Mouse (Mus musculus): ENCODE results near the gene Aff4. TPM values are rescaled to one million over a fixed set of nuclear protein-coding genes. Genes with fewer than 3 reads are reported as not detected.
A peak's percentile ranks its signal among the peaks of the same experiment; 100 is the strongest.
"Not testable (repeated sequence)": the region's sequence is repeated elsewhere in the genome, so short reads cannot be mapped to it uniquely, and the experiment has no call there.

Aff4 gene
- polyA plus RNA-seq, 1 experiment = 38.6 TPM

DNA sequence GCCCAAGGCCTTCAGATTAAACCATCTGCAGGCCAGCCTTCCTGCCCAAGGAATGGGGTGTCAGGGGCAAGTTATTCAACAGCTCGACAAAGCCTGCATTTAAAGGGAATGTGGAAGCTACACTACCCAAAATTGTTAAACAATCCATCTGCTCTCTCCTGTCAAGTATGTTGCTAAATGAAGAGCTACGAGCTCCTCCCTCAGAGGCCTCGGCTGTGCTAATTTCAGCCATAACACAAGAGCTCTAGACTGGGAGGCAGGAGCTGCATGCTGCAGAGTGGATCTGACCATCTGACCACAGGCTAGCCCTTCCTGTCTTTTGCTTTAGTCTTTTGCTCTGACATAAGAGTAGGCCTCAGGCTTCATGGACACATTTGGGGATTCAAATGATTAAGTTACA lies 74.6 kb downstream of the Aff4 start:
- no peak overlapping the region for H3K4me3 ChIP-seq (ENCODE audit: insufficient read depth, low read length)
- TF ChIP-seq CTCF (IDR thresholded peaks at IDR 0.05; ENCODE audit: extremely low read depth, insufficient read depth, low read length) (no peak), POLR2A (IDR thresholded peaks at IDR 0.05; ENCODE audit: extremely low read depth, insufficient read depth, low read length) (0 out of 2 replicates have a peak, but pooled peaks have one; percentile 8)
- H3K4me1 ChIP-seq (ENCODE audit: control insufficient read depth, insufficient read depth, low read length) = peaks cover 2% of the 10 kb centered on the region; the same call in 1 of the 2 replicates
- no peak overlapping the region for H3K27ac ChIP-seq (ENCODE audit: insufficient read depth, low read length)

DNA sequence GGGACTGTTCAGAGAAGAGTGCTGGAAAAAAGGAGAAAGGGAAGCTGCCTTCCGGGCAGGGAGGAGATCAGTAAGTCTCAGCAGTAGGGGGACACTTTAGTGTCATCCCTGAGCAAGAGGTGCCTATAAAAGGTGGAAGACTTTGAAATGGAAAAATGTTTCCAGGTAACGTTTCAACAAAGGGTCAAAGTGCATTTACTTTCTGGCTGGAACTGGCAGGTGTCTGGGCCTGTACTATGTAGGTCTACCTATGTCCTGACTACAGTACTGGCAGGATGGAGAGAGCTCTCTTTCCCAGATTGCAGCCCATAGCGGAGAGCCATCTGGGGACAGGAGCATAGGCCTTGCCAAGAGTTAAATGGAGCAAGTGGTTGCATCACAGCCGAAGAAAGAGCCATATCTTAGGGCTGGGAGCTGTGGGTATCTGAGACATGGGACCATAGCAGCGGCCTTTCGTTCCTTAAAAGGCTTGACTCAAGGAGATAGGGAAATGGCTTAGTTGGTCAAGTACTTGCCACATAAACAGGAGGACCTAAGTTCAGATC lies 75.2 kb downstream of the Aff4 start:
- TF ChIP-seq POLR2A (IDR thresholded peaks at IDR 0.05; ENCODE audit: extremely low read depth, insufficient read depth, low read length) = no peak
- peaks cover 2% of the 10 kb centered on the region; the same call in 1 of the 2 replicates for H3K4me1 ChIP-seq (ENCODE audit: control insufficient read depth, insufficient read depth, low read length)
- no peak overlapping the region for H3K27ac ChIP-seq (ENCODE audit: insufficient read depth, low read length)
- no peak overlapping the region for H3K4me3 ChIP-seq (ENCODE audit: insufficient read depth, low read length)

DNA sequence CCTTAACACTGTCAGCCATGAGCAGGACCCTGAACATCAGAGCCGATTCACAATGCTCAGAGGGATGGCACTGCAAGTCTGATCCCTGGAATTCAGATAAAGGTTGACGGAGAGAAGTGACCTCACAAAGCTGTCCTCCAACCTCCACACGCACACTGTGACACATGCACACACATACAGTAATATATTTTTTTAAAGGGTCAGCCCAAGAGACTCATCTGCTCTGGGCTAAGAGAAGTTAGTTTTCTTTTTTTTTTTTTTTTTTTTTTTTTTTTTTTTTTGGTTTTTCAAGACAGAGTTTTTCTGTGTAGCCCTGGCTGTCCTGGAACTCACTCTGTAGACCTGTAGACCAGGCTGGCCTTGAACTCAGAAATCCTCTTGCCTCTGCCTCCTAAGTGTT lies 76.3 kb downstream of the Aff4 start:
- H3K4me1 ChIP-seq (ENCODE audit: control insufficient read depth, insufficient read depth, low read length); H3K4me3 ChIP-seq (ENCODE audit: insufficient read depth, low read length); H3K27ac ChIP-seq (ENCODE audit: insufficient read depth, low read length): not testable (repeated sequence)

DNA sequence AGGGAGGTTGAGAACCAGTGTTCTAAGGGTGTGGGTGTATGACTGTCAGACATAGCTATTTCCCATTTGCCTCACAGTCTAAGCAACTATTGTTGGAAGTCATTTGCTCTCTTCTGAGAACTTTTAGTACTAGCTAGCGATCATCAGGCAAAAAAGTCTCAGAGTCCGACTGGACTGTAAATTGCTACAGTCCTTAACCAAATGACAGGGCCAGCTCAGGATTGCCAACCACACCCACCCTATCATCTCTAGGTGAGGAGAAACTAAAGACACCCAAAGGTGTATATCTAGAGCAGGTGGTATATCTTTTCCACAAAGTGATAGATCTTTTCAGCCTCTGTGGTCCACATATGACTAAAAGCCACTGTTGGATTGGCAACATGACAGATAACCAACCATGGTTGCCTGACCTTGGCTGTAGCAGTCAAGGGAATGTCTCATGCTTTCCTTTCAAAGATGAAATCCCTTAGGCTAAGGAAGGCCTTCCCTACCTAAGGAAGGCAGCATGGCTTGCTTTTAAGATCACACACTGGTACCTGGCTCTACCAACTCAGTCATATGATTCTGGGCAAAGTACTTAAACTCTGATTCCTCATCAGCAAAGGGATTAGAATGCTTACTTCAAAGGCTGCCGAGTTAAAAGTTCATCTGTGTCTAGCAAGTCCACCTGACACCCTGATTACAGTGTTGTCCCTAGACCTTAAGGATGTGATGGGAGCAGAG lies 77.5 kb downstream of the Aff4 start:
- Histone ChIP-seq H3K4me3 (ENCODE audit: insufficient read depth, low read length) (no peak overlapping the region), H3K4me1 (ENCODE audit: control insufficient read depth, insufficient read depth, low read length) (peaks cover 5% of the 10 kb centered on the region), H3K27ac (ENCODE audit: insufficient read depth, low read length) (no peak overlapping the region)
- no peak for TF ChIP-seq POLR2A (IDR thresholded peaks at IDR 0.05; ENCODE audit: extremely low read depth, insufficient read depth, low read length)
- TF ChIP-seq CTCF (IDR thresholded peaks at IDR 0.05; ENCODE audit: extremely low read depth, insufficient read depth, low read length) = no peak

DNA sequence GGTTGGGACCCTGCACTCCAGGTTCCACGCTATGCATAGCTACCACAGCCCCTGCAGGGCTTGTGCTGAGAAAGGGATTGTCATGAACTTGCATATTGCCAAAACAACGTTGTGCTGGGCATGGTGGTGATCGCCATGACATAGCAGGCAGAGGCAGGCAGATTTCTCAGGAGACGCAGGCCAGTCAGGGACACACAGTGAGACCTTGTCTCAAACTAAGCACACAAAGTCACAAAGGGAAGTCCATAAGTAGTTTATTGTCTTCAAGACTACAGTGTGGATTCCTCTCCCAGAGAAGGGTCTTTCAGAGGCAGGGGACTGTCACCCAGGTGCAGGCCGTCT lies 78.1 kb downstream of the Aff4 start:
- TF ChIP-seq POLR2A (IDR thresholded peaks at IDR 0.05; ENCODE audit: extremely low read depth, insufficient read depth, low read length) = no peak
- no peak for TF ChIP-seq CTCF (IDR thresholded peaks at IDR 0.05; ENCODE audit: extremely low read depth, insufficient read depth, low read length)

DNA sequence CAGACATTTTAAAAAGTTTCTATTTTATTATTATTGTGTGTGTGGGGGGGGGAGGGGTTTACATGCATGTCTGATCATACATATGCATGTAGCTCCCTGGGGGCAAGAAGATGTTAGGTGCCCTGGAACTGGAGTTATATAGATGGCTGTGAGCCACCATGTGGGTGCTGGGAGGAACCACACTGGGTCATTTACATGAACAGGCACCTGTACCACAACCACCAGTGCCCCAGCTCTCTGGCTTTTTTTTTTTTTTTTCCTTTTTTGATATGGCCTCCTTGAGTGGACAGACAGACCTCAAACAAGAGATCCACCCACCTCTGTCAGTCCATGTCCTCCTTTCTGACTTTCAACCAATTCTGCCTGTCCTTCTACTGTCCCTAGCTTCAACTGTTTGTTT lies 78.5 kb downstream of the Aff4 start:
- TF ChIP-seq CTCF (IDR thresholded peaks at IDR 0.05; ENCODE audit: extremely low read depth, insufficient read depth, low read length) (no peak), POLR2A (IDR thresholded peaks at IDR 0.05; ENCODE audit: extremely low read depth, insufficient read depth, low read length) (no peak)
- no peak overlapping the region for H3K27ac ChIP-seq (ENCODE audit: insufficient read depth, low read length)
- peak overlapping the region; percentile 74; the same call in 1 of the 2 replicates for H3K4me3 ChIP-seq (ENCODE audit: insufficient read depth, low read length)
- H3K4me1 ChIP-seq (ENCODE audit: control insufficient read depth, insufficient read depth, low read length) = peaks cover 5% of the 10 kb centered on the region

More for the DNA sequence above, 78.1 kb downstream of the Aff4 start:
- Histone ChIP-seq H3K4me3 (ENCODE audit: insufficient read depth, low read length) (no peak overlapping the region), H3K27ac (ENCODE audit: insufficient read depth, low read length) (no peak overlapping the region), H3K4me1 (ENCODE audit: control insufficient read depth, insufficient read depth, low read length) (peaks cover 5% of the 10 kb centered on the region)

DNA sequence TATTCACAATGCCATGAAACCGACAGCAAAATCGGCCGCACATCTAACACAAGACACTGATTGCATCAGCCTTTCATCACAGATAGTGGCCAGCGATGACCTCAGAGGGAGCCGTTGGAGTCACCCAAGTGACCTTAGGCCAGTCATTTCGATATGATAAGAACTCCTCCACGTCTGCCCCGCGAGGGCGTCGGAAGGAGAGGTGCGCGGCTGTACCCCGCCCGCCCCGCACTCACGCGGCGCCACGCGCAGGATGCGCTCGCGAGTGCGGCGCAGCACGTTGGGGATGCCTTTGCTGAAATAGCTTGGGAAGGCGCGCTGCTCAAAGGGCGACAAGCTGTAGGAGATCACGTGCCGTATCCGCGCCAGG lies 79.7 kb downstream of the Aff4 start:
- peak overlapping the region; percentile 74 for H3K4me3 ChIP-seq (ENCODE audit: insufficient read depth, low read length)
- TF ChIP-seq POLR2A (IDR thresholded peaks at IDR 0.05; ENCODE audit: extremely low read depth, insufficient read depth, low read length) = no peak
- TF ChIP-seq CTCF (IDR thresholded peaks at IDR 0.05; ENCODE audit: extremely low read depth, insufficient read depth, low read length) = no peak
- peak overlapping the region; percentile 79 for H3K27ac ChIP-seq (ENCODE audit: insufficient read depth, low read length)
- peaks cover 5% of the 10 kb centered on the region for H3K4me1 ChIP-seq (ENCODE audit: control insufficient read depth, insufficient read depth, low read length)

DNA sequence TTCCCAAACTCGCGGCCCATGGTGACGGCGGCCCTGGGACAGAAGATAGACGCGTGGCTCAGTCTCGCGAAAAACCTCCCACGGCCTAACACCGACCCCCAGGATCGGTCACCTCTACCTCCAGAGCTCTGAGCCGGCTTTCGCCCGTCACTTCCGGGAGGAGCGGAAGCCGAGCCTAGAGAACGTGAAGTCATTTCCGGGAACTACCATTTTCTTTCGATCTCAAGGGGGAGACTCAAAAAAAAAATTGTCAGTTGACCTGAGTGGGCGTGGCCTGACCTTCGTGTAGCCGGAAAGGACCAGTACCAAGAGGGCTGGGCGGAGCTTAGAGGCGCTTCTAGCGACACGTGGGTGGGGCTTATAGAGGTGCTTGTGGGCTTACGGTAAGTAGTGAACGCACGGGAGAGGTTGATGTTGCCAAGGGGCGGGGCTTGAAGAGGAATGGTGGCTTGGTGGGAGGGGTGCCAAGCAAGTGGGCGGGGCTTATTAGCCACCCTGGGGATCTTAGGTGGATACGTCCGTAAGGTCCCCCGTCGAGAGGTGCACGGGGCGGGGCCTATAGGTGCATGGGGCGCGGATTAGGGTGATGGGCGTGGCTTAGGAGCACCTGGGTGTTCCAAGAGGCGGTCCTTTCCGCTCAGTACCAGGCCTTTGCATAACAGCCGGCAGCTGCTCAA lies 80.2 kb downstream of the Aff4 start, which contains the start of the genes Uqcrq and Gdf9:
Gene Uqcrq (minus strand): TSS at position 162 of the 677 bp plus-strand sequence.
Gene Gdf9 (plus strand): TSS at position 354 of the 677 bp plus-strand sequence.
- peak within 1 kb of the TSS; percentile 86 for H3K27ac ChIP-seq (ENCODE audit: insufficient read depth, low read length)
- TF ChIP-seq CTCF (IDR thresholded peaks at IDR 0.05; ENCODE audit: extremely low read depth, insufficient read depth, low read length) (no peak), POLR2A (IDR thresholded peaks at IDR 0.05; ENCODE audit: extremely low read depth, insufficient read depth, low read length) (peak; percentile 84)
- H3K4me3 ChIP-seq (ENCODE audit: insufficient read depth, low read length) = peak within 1 kb of the TSS; percentile 74
- H3K4me1 ChIP-seq (ENCODE audit: control insufficient read depth, insufficient read depth, low read length) = peaks cover 5% of the 10 kb centered on the region

DNA sequence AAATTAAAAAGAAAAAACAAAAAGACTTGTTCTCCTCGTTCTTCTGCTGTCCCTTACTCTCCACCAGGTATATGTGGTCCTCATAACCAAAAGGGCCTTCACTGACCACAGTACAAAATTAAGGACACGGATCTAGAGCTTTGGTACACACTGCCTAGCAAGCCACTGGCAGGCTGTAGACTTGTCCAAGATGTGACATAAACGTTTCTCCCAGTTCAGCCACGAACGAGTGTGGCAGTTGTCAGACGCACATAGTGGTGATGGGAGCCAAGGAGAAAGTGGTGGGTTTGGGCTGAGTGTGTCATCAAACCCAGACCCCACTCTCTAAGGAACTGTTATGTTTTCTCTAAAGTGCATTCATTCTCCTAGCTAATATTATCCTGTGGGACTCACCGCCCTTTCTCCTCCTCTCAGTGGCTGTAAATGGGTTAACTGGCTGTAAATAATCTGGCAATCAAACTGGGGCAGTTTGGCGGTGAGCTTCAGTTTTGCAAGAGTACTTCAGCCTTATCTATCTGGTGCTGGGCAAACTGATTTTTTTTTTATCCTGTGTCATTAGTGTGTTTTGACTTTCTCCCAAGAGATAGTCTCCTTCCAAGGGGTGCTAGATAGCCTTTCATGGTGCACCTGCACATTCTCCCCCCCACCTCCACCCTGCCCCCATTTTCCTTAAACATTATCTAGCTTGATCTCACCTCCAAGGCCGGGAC lies 80.9 kb downstream of the Aff4 start:
- Histone ChIP-seq H3K4me1 (ENCODE audit: control insufficient read depth, insufficient read depth, low read length) (peaks cover 5% of the 10 kb centered on the region), H3K4me3 (ENCODE audit: insufficient read depth, low read length) (peak overlapping the region; percentile 74), H3K27ac (ENCODE audit: insufficient read depth, low read length) (peak overlapping the region; percentile 86)
- TF ChIP-seq CTCF (IDR thresholded peaks at IDR 0.05; ENCODE audit: extremely low read depth, insufficient read depth, low read length) = no peak
- no peak for TF ChIP-seq POLR2A (IDR thresholded peaks at IDR 0.05; ENCODE audit: extremely low read depth, insufficient read depth, low read length)
